Mouse (Mus musculus) embryonic facial prominence, embryonic 14.5 days (tissue): ENCODE data around the gene B830017H08Rik. TPM values are rescaled to one million over a fixed set of nuclear protein-coding genes. Genes with fewer than 3 reads are reported as not detected.

Experiments
- ATAC-seq: fragments of 200-750 bp; cut with Nextera tagmentation; 2 replicates; pipeline ENCODE4 v1.8.0; 2017; ENCODE audit warnings: low read depth, moderate number of reproducible peaks, moderate TSS enrichment
- DNase-seq: peaks from one replicate; pipeline ENCODE4 v3.0.0-alpha.2; 2015; ENCODE audit warnings: low spot score
- H3K27ac ChIP-seq: fragments of 300-500 bp; sonication (generic); replicated peaks from 2 replicates; pipeline ENCODE4 v1.5.1; 2014; ENCODE audit warnings: low read depth, mild to moderate bottlenecking, low read length, moderate library complexity
- H3K27me3 ChIP-seq: fragments of 300-500 bp; sonication (generic); replicated peaks from 2 replicates; pipeline ENCODE4 v1.6.1; 2014; ENCODE audit warnings: low read length; ENCODE audit not compliant: control insufficient read depth, insufficient read depth
- H3K36me3 ChIP-seq: fragments of 300-500 bp; sonication (generic); 2 replicates; pipeline ENCODE4 v1.6.1; 2014; ENCODE audit warnings: low read length, mixed read lengths; ENCODE audit not compliant: control insufficient read depth, insufficient read depth
- H3K4me1 ChIP-seq: fragments of 300-500 bp; sonication (generic); 2 replicates; pipeline ENCODE4 v1.6.1; 2014; ENCODE audit warnings: antibody characterized with exemption, low read length; ENCODE audit not compliant: control insufficient read depth, insufficient read depth
- H3K4me2 ChIP-seq: fragments of 300-500 bp; sonication (generic); 2 replicates; pipeline ENCODE4 v1.6.1; 2014; ENCODE audit warnings: low read depth, mild to moderate bottlenecking, low read length, moderate library complexity, mixed read lengths
- H3K4me3 ChIP-seq: fragments of 300-500 bp; sonication (generic); 2 replicates; pipeline ENCODE4 v1.5.1; 2014; ENCODE audit warnings: low read depth, mild to moderate bottlenecking, low read length
- H3K9ac ChIP-seq: fragments of 300-500 bp; sonication (generic); 2 replicates; pipeline ENCODE4 v1.6.1; 2014; ENCODE audit warnings: low read depth, mild to moderate bottlenecking, low read length, moderate library complexity, mixed read lengths
- H3K9me3 ChIP-seq: fragments of 300-500 bp; sonication (generic); 2 replicates; pipeline ENCODE4 v1.6.1; 2016; ENCODE audit warnings: low read length; ENCODE audit not compliant: control insufficient read depth
- WGBS: fragments of 180-500 bp; shearing (Covaris S2); extraction: QIAGEN DNeasy Blood & Tissue Kit; methylation state at CpG from one replicate; pipeline ENCODE4 v1.1.7; 2014; 5-methylcytosine and 5-hydroxymethylcytosine counted together
- polyA plus RNA-seq: library from polyadenylated mRNA; unstranded; fragments of >200 nt; fragmentation: Nextera tagmentation; extraction: Ambion mirVana; gene quantifications from 2 replicates; pipeline ENCODE4 v1.2.1, GENCODE M21; 2014

Gene B830017H08Rik
- polyA plus RNA-seq, 1 experiment from 2014 or later = 0.46 TPM

DNA sequence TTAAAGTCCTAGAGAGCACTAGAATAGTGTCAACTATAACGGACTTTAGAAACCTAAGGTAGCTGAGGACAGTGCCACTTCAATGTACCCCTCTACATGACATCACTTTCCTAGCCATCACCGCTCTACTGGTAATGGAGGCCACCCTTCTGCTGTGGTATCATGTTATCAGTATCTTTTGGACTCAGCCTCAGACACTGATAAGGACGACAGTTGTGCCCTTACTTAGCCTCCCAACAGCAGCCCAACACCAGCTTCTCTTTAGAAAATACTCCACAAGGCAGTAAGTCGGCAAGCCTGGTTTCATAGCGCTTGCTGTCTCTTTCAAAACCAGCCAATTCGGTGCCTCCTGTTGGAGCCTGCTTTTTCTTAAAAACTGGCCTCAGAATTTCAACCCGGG is 1.6 kb downstream of the B830017H08Rik start:
- Histone ChIP-seq H3K4me1 (peaks cover 4% of the 10 kb centered on the region; the same call in 1 of the 2 replicates), H3K27ac (no peak overlapping the region), H3K27me3 (peaks cover 60% of the 10 kb centered on the region), H3K9me3 (no peaks in the 10 kb centered on the region), H3K4me3 (peak overlapping the region; percentile 59), H3K36me3 (no peaks in the 10 kb centered on the region), H3K9ac (0 out of 2 replicates have a peak overlapping the region, but pooled peaks have one; percentile 71), H3K4me2 (peak overlapping the region; percentile 99)
- DNase-seq (no peak), ATAC-seq (no peak)
- 48% methylated on average over 7 of the region's 7 CpGs for WGBS

DNA sequence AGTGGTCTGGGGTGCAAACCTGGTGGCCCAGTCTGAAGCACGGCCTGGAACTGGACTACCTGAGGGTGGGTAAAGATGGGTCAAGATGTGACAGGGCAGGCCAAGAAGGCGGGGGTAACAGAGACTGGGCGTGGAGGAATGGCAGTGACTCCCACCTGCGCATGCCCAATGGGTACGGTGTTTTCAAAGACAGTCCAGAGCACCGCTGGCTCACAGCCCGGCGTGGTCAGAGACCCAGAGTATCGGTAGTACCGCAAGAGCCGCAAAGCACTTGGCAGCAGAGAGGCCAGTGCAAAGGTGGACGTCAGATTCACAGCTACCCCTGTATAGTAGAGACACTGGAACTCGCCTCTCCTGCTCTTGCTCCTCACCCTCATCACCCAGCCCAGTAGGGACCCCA is 2.6 kb downstream of the B830017H08Rik start:
- Histone ChIP-seq H3K9me3 (no peaks in the 10 kb centered on the region), H3K36me3 (0 out of 2 replicates have a peak, but pooled peaks cover 2% of the 10 kb centered on the region), H3K27me3 (peaks cover 59% of the 10 kb centered on the region), H3K4me3 (no peak overlapping the region), H3K4me2 (no peak overlapping the region), H3K27ac (no peak overlapping the region), H3K9ac (no peak overlapping the region), H3K4me1 (peaks cover 4% of the 10 kb centered on the region; the same call in 1 of the 2 replicates)
- ATAC-seq = no peak
- DNase-seq = no peak
- 54% methylated on average over 13 of the region's 13 CpGs for WGBS

DNA sequence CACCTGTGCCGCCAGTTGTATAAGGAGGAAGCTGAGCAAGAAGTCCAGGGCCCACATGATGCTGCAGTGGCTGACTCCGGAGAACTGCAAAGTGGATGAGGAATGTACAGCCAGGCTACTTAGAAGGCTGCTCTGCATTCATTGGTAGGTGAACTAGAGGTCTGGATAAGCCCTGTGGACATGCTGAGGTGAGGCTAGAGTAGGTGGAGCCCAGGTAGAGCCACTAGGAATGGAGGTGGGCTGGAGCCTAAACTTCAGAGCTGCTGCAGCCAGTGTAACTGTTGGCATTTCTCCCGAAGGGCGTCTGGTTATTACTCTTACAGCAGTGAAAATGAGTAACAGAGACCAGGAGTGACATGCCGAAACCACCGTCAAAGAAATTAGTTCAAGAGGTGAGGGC is 5.1 kb downstream of the B830017H08Rik start, which contains the start of gene Car15:
TSS of gene Car15 (minus strand) at position 314 of the 400 bp plus-strand sequence.
- H3K4me2 ChIP-seq = no peak within 1 kb of the TSS
- ATAC-seq = no peak
- peaks cover 33% of the 10 kb centered on the region for H3K27me3 ChIP-seq
- WGBS = 75% methylated on average over 6 of the region's 6 CpGs
- H3K4me1 ChIP-seq = peaks cover 4% of the 10 kb centered on the region; the same call in 1 of the 2 replicates
- no peaks in the 10 kb centered on the region for H3K9me3 ChIP-seq
- no peak for DNase-seq
- H3K27ac ChIP-seq = no peak within 1 kb of the TSS
- no peak within 1 kb of the TSS for H3K4me3 ChIP-seq
- peaks cover 28% of the 10 kb centered on the region for H3K36me3 ChIP-seq
- H3K9ac ChIP-seq = no peak within 1 kb of the TSS

DNA sequence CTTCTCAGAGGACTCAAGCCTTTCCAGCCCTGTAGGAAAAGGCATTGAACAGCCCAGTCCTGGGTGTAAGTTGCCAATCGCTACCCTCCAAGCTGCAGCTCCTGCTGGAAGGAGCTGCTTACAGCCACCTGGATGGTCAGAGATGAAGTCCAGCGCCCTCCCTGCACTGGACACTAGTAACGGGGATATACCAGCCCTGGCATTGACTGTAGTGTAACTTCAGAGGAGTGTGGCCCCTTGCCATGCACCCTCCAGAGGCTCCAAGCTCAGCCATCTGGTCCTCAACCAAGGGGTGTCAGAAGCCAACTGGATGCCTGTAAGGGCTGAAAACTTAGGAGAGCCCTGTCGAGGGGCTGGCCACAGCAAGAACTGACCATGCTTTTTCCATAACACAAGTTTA is 7.1 kb downstream of the B830017H08Rik start:
- Histone ChIP-seq H3K36me3 (peaks cover 47% of the 10 kb centered on the region), H3K27me3 (peaks cover 16% of the 10 kb centered on the region), H3K4me2 (no peak overlapping the region), H3K9me3 (no peaks in the 10 kb centered on the region), H3K4me1 (no peaks in the 10 kb centered on the region), H3K27ac (no peak overlapping the region), H3K4me3 (no peak overlapping the region), H3K9ac (no peak overlapping the region)
- DNase-seq = no peak
- ATAC-seq = no peak
- WGBS = 84% methylated on average over 4 of the region's 4 CpGs

DNA sequence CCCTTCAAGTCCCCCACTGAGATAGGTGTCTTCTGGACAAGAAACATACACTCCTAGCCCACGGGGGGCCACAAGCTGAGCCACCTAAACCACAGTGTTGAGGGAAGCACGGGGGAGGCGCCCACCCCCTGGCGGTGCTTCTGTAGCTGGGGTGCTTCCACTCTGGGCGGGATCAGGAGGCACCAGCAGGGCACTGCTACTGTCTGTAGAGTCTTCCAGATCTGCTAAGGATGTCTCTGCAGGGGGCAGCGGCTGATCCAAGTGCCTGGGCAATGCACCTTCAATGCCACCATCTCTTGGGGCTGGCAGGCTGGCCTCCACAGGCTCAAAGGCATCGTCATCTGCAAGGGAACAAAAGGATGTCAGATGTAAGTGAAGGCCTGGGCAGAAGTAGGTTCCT is 9.5 kb downstream of the B830017H08Rik start:
- 91% methylated on average over 7 of the region's 7 CpGs for WGBS
- H3K9me3 ChIP-seq = no peaks in the 10 kb centered on the region
- no peak for ATAC-seq

DNA sequence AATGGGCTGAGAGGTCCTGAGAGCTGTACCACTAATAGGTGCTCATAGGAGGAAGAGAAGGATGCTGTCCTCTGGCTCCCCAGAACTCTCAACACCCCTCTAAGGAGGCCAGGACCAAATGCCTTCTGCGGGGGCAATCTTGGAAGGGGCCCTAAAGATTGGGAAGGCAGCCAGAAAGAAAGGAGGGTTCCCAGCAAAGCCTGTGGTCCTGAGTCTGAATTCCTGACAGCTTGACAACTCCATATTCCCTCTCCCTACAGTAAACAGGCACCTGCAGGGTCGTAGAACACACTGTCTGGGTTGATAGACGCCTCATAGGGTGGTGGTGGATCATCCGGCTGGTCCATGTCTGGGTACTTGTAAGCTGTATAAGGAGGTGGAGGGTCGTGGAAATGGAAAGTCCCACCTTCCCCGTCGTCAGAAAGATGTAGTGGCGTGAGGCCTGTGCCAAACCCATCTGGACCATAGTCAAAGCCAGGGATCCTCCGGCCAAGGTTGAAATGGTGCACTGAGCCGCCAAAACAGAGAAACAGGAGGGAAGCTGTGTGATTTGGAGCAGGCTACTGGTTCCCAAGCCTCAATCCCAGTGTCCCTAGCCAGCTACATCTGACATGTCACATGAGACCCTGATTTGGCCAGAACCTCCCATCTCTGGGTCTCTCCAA is 10.9 kb downstream of the B830017H08Rik start:
- H3K4me1 ChIP-seq = no peaks in the 10 kb centered on the region
- no peak overlapping the region for H3K4me3 ChIP-seq
- 92% methylated on average over 10 of the region's 10 CpGs for whole genome bisulfite sequencing
- peaks cover 85% of the 10 kb centered on the region for H3K36me3 ChIP-seq
- H3K4me2 ChIP-seq = no peak overlapping the region
- H3K27me3 ChIP-seq = no peaks in the 10 kb centered on the region
- DNase-seq (no peak), ATAC-seq (no peak)
- no peaks in the 10 kb centered on the region for H3K9me3 ChIP-seq
- no peak overlapping the region for H3K9ac ChIP-seq
- no peak overlapping the region for H3K27ac ChIP-seq

More for the DNA sequence above, 9.5 kb downstream of the B830017H08Rik start:
- Histone ChIP-seq H3K4me2 (no peak overlapping the region), H3K27me3 (no peaks in the 10 kb centered on the region), H3K9ac (no peak overlapping the region), H3K4me3 (no peak overlapping the region), H3K36me3 (peaks cover 71% of the 10 kb centered on the region), H3K27ac (no peak overlapping the region), H3K4me1 (no peaks in the 10 kb centered on the region)
- no peak for DNase-seq

DNA sequence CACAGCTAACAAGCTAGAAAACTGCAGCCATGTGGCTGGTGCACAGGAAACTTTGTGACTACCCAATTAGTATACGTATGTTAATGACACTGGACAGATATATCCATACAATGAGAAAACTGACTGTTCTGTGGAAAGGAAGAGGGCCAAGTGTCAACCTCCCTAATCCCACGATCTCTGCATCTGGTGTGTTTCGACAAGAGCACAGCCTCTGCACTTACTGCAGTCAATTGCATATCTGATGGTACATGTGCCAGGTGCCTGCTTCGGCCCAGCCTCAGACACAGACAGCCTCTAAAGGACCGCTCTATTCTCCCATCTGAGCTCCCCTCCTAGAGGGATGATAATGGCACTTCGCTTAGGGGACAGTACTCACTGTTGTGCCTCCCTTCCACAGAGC is 15.5 kb downstream of the B830017H08Rik start:
- no peak for ATAC-seq
- no peak overlapping the region for H3K4me3 ChIP-seq
- no peaks in the 10 kb centered on the region for H3K27me3 ChIP-seq
- no peak overlapping the region for H3K27ac ChIP-seq
- H3K4me2 ChIP-seq = no peak overlapping the region
- no peak overlapping the region for H3K9ac ChIP-seq
- no peak for DNase-seq
- no peaks in the 10 kb centered on the region for H3K4me1 ChIP-seq
- no peaks in the 10 kb centered on the region for H3K9me3 ChIP-seq
- 94% methylated on average over 6 of the region's 6 CpGs for WGBS
- H3K36me3 ChIP-seq = peaks cover 96% of the 10 kb centered on the region

DNA sequence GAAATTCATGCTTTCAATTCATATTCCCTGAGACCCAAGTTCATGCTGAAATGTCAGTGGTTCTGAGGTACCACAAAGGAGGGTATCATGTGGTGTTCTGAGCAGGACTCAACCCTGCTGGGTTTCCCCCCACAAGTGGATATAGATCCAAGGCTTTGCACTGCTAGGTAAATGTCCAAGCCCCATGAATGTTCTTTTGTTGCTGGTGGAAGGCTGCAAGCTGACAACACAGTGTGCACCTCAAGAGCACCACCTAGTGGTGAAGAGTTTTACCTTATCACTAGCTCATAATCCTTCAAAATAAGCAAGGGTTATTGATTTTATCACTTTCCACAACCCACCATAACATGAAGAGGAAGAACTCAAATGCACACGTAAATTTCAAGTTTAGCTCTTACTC is 16.0 kb downstream of the B830017H08Rik start:
- H3K27me3 ChIP-seq = no peaks in the 10 kb centered on the region
- WGBS = 32% methylated on average over 1 of the region's 1 CpGs
- H3K9me3 ChIP-seq = no peaks in the 10 kb centered on the region
- H3K36me3 ChIP-seq = peaks cover 94% of the 10 kb centered on the region
- H3K4me3 ChIP-seq = no peak overlapping the region
- no peak overlapping the region for H3K9ac ChIP-seq
- H3K4me1 ChIP-seq = no peaks in the 10 kb centered on the region
- H3K27ac ChIP-seq = no peak overlapping the region
- no peak overlapping the region for H3K4me2 ChIP-seq
- DNase-seq (peak; percentile 78), ATAC-seq (no peak)

DNA sequence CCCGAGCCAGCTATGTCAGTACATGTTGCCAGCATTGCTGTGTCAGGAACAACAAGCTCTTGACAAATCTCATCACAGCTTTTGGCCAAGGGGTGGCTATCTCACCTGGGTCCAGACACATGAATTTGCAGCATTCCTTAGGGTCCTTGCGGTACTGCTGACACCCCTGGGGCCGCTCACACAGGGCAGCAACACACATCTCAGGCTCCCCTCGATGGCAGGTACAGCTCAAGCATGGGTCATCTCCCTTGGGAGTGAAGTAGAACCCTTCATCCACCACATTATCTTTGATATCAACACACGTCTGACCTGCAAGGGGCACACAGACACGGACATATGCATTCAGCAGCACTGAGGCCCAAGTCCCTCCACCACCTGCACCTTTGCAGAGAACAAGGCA is 16.6 kb downstream of the B830017H08Rik start:
- Histone ChIP-seq H3K9me3 (no peaks in the 10 kb centered on the region), H3K27me3 (no peaks in the 10 kb centered on the region), H3K4me3 (no peak overlapping the region), H3K4me1 (no peaks in the 10 kb centered on the region), H3K27ac (no peak overlapping the region), H3K36me3 (peaks cover 94% of the 10 kb centered on the region), H3K9ac (no peak overlapping the region), H3K4me2 (no peak overlapping the region)
- no peak for ATAC-seq
- WGBS = 79% methylated on average over 6 of the region's 6 CpGs
- DNase-seq = no peak
